Mouse (Mus musculus) neural tube, embryonic 11.5 days (tissue): ENCODE data around the gene Dnajc1. TPM values are rescaled to one million over a fixed set of nuclear protein-coding genes. Genes with fewer than 3 reads are reported as not detected.

Source experiments
- ATAC-seq: fragments of 200-750 bp; cut with Nextera tagmentation; 2 replicates; pipeline ENCODE4 v1.8.0; 2017; ENCODE audit warnings: moderate number of reproducible peaks, mild to moderate bottlenecking, moderate TSS enrichment, moderate library complexity; ENCODE audit not compliant: insufficient read depth, low FRiP score, low TSS enrichment
- DNase-seq: peaks from one replicate; pipeline ENCODE4 v3.0.0-alpha.2; 2015; ENCODE audit warnings: low spot score
- H3K27ac ChIP-seq: fragments of 300-500 bp; sonication (generic); 2 replicates; pipeline ENCODE4 v1.5.1; 2014; ENCODE audit warnings: low read depth, mild to moderate bottlenecking, low read length
- H3K27me3 ChIP-seq: fragments of 300-500 bp; sonication (generic); 2 replicates; pipeline ENCODE4 v1.6.1; 2014; ENCODE audit warnings: mild to moderate bottlenecking, low read length, mixed read lengths; ENCODE audit not compliant: control insufficient read depth, insufficient read depth
- H3K36me3 ChIP-seq: fragments of 300-500 bp; sonication (generic); 2 replicates; pipeline ENCODE4 v1.6.1; 2014; ENCODE audit warnings: mild to moderate bottlenecking, low read length, moderate library complexity, mixed read lengths; ENCODE audit not compliant: control insufficient read depth, insufficient read depth
- H3K4me1 ChIP-seq: fragments of 300-500 bp; sonication (generic); 2 replicates; pipeline ENCODE4 v1.6.1; 2014; ENCODE audit warnings: low read length, mixed read lengths; ENCODE audit not compliant: control insufficient read depth, insufficient read depth
- H3K4me2 ChIP-seq: fragments of 300-500 bp; sonication (generic); 2 replicates; pipeline ENCODE4 v1.6.1; 2014; ENCODE audit warnings: low read depth, mild to moderate bottlenecking, moderate library complexity
- H3K4me3 ChIP-seq: fragments of 300-500 bp; sonication (generic); 2 replicates; pipeline ENCODE4 v1.5.1; 2014; ENCODE audit warnings: low read depth, low read length
- H3K9ac ChIP-seq: fragments of 300-500 bp; sonication (generic); 2 replicates; pipeline ENCODE4 v1.6.1; 2014; ENCODE audit warnings: mild to moderate bottlenecking, low read length
- H3K9me3 ChIP-seq: fragments of 300-500 bp; sonication (generic); 2 replicates; pipeline ENCODE4 v1.6.1; 2016; ENCODE audit warnings: low read length; ENCODE audit not compliant: control insufficient read depth
- WGBS: fragments of 180-500 bp; shearing (Covaris S2); extraction: QIAGEN DNeasy Blood & Tissue Kit; methylation state at CpG from one replicate; pipeline ENCODE4 v1.1.7; 2014; 5-methylcytosine and 5-hydroxymethylcytosine counted together
- polyA plus RNA-seq: library from polyadenylated mRNA; unstranded; fragments of >200 nt; fragmentation: Nextera tagmentation; extraction: Ambion mirVana; gene quantifications from 2 replicates; pipeline ENCODE4 v1.2.1, GENCODE M21; 2014

The Dnajc1 gene
- polyA plus RNA-seq, 1 experiment from 2014 or later: 25.1 TPM

GRCm38 (mm10) chr2:18217867-18218266 lies 174.8 kb downstream of the Dnajc1 start:
- no peak overlapping the region for H3K4me3 ChIP-seq
- no peak overlapping the region for H3K9ac ChIP-seq
- WGBS: 66% methylated on average over 3 of the region's 3 CpGs
- DNase-seq: no peak
- ATAC-seq: no peak
- H3K9me3 ChIP-seq: no peaks in the 10 kb centered on the region
- H3K36me3 ChIP-seq: peaks cover 4% of the 10 kb centered on the region
- no peak overlapping the region for H3K27ac ChIP-seq
- H3K27me3 ChIP-seq: no peaks in the 10 kb centered on the region
- no peaks in the 10 kb centered on the region for H3K4me1 ChIP-seq
- H3K4me2 ChIP-seq: no peak overlapping the region

GRCm38 (mm10) chr2:18214031-18214430 lies 178.6 kb downstream of the Dnajc1 start:
- no peaks in the 10 kb centered on the region for H3K9me3 ChIP-seq
- H3K4me2 ChIP-seq: no peak overlapping the region
- H3K4me1 ChIP-seq: no peaks in the 10 kb centered on the region
- DNase-seq: no peak
- ATAC-seq: no peak
- H3K27ac ChIP-seq: no peak overlapping the region
- H3K4me3 ChIP-seq: no peak overlapping the region
- H3K36me3 ChIP-seq: peaks cover 8% of the 10 kb centered on the region
- H3K27me3 ChIP-seq: no peaks in the 10 kb centered on the region
- 83% methylated on average over 2 of the region's 2 CpGs for WGBS
- no peak overlapping the region for H3K9ac ChIP-seq

GRCm38 (mm10) chr2:18209948-18210347 lies 182.7 kb downstream of the Dnajc1 start:
- H3K4me2 ChIP-seq: no peak overlapping the region
- H3K4me3 ChIP-seq: no peak overlapping the region
- 95% methylated on average over 4 of the region's 4 CpGs for WGBS
- H3K9ac ChIP-seq: no peak overlapping the region
- no peak for DNase-seq
- ATAC-seq: no peak
- peaks cover 6% of the 10 kb centered on the region for H3K36me3 ChIP-seq
- no peaks in the 10 kb centered on the region for H3K4me1 ChIP-seq
- H3K27ac ChIP-seq: no peak overlapping the region
- no peaks in the 10 kb centered on the region for H3K27me3 ChIP-seq
- no peaks in the 10 kb centered on the region for H3K9me3 ChIP-seq

GRCm38 (mm10) chr2:18209211-18209823 lies 183.3 kb downstream of the Dnajc1 start:
- no peaks in the 10 kb centered on the region for H3K9me3 ChIP-seq
- H3K36me3 ChIP-seq: peaks cover 6% of the 10 kb centered on the region
- ATAC-seq (no peak), DNase-seq (no peak)
- no peak overlapping the region for H3K4me2 ChIP-seq
- no peak overlapping the region for H3K9ac ChIP-seq
- 90% methylated on average over 7 of the region's 7 CpGs for WGBS
- H3K27ac ChIP-seq: no peak overlapping the region
- H3K4me1 ChIP-seq: no peaks in the 10 kb centered on the region
- H3K4me3 ChIP-seq: no peak overlapping the region
- H3K27me3 ChIP-seq: no peaks in the 10 kb centered on the region

- ATAC-seq: no peak
- peaks cover 6% of the 10 kb centered on the region for H3K36me3 ChIP-seq
- no peak overlapping the region for H3K4me3 ChIP-seq
- WGBS: 89% methylated on average over 6 of the region's 6 CpGs
- H3K27me3 ChIP-seq: no peaks in the 10 kb centered on the region
- no peaks in the 10 kb centered on the region for H3K9me3 ChIP-seq
- no peak for DNase-seq
- no peak overlapping the region for H3K27ac ChIP-seq
- no peak overlapping the region for H3K4me2 ChIP-seq
- no peak overlapping the region for H3K9ac ChIP-seq
- H3K4me1 ChIP-seq: no peaks in the 10 kb centered on the region
Measured at GRCm38 (mm10) chr2:18208578-18208977, 184.1 kb downstream of the Dnajc1 start.

- no peaks in the 10 kb centered on the region for H3K9me3 ChIP-seq
- ATAC-seq (no peak), DNase-seq (no peak)
- H3K4me3 ChIP-seq: no peak overlapping the region
- no peak overlapping the region for H3K27ac ChIP-seq
- no peak overlapping the region for H3K9ac ChIP-seq
- no peaks in the 10 kb centered on the region for H3K4me1 ChIP-seq
- WGBS: 88% methylated on average over 10 of the region's 10 CpGs
- H3K27me3 ChIP-seq: no peaks in the 10 kb centered on the region
- H3K4me2 ChIP-seq: no peak overlapping the region
- peaks cover 10% of the 10 kb centered on the region for H3K36me3 ChIP-seq
Measured at GRCm38 (mm10) chr2:18206811-18207210, 185.8 kb downstream of the Dnajc1 start.

GRCm38 (mm10) chr2:18205118-18205517 lies 187.5 kb downstream of the Dnajc1 start:
- peak; percentile 63 for ATAC-seq

GRCm38 (mm10) chr2:18202923-18203322 lies 189.7 kb downstream of the Dnajc1 start:
- H3K27me3 ChIP-seq: no peaks in the 10 kb centered on the region
- DNase-seq (no peak), ATAC-seq (no peak)
- H3K4me2 ChIP-seq: no peak overlapping the region
- WGBS: 93% methylated on average over 4 of the region's 4 CpGs
- H3K9me3 ChIP-seq: no peaks in the 10 kb centered on the region
- H3K9ac ChIP-seq: no peak overlapping the region
- no peak overlapping the region for H3K4me3 ChIP-seq
- no peak overlapping the region for H3K27ac ChIP-seq
- no peaks in the 10 kb centered on the region for H3K4me1 ChIP-seq
- H3K36me3 ChIP-seq: peaks cover 6% of the 10 kb centered on the region

More at GRCm38 (mm10) chr2:18205118-18205517, 187.5 kb downstream of the Dnajc1 start:
- H3K27me3 ChIP-seq: no peaks in the 10 kb centered on the region
- no peak overlapping the region for H3K27ac ChIP-seq
- H3K36me3 ChIP-seq: peaks cover 6% of the 10 kb centered on the region
- no peak overlapping the region for H3K9ac ChIP-seq
- H3K4me3 ChIP-seq: no peak overlapping the region
- H3K9me3 ChIP-seq: no peaks in the 10 kb centered on the region
- H3K4me1 ChIP-seq: no peaks in the 10 kb centered on the region
- H3K4me2 ChIP-seq: no peak overlapping the region
- DNase-seq: peak; percentile 71
- WGBS: 79% methylated on average over 3 of the region's 3 CpGs

- Histone ChIP-seq H3K27ac (no peak overlapping the region), H3K4me2 (no peak overlapping the region), H3K4me3 (no peak overlapping the region), H3K9me3 (no peaks in the 10 kb centered on the region), H3K4me1 (no peaks in the 10 kb centered on the region), H3K27me3 (no peaks in the 10 kb centered on the region), H3K9ac (no peak overlapping the region), H3K36me3 (peaks cover 6% of the 10 kb centered on the region)
- no peak for ATAC-seq
- DNase-seq: no peak
- WGBS: 97% methylated on average over 1 of the region's 1 CpGs
Measured at GRCm38 (mm10) chr2:18201820-18202462, 190.7 kb downstream of the Dnajc1 start.
